Mouse (Mus musculus) heart, adult 2 months (tissue): ENCODE data around the gene Prdm16. TPM values are rescaled to one million over a fixed set of nuclear protein-coding genes. Genes with fewer than 3 reads are reported as not detected.

Experiments
- DNase-seq, 2 experiments: peaks; one replicate each; pipeline ENCODE4 v3.0.0; 2021
- H3K27ac ChIP-seq: fragments of 200-600 bp; 2 replicates; pipeline ENCODE4 v1.8.1; 2022
- H3K27me3 ChIP-seq: fragments of 200-500 bp; 2 replicates; pipeline ENCODE4 v1.6.1; 2012; ENCODE audit warnings: mild to moderate bottlenecking, low read length, inconsistent platforms, mixed read lengths; ENCODE audit not compliant: control insufficient read depth, insufficient read depth
- H3K36me3 ChIP-seq: fragments of 200-500 bp; 2 replicates; pipeline ENCODE4 v1.6.1; 2012; ENCODE audit warnings: low read length, inconsistent platforms; ENCODE audit not compliant: control insufficient read depth, insufficient read depth
- H3K4me1 ChIP-seq: fragments of 200-500 bp; 2 replicates; pipeline ENCODE4 v1.6.1; 2011; ENCODE audit warnings: low read length; ENCODE audit not compliant: control insufficient read depth, insufficient read depth
- H3K4me3 ChIP-seq: fragments of 200-600 bp; 2 replicates; pipeline ENCODE4 v1.8.1; 2022
- H3K79me2 ChIP-seq: fragments of 200-500 bp; replicated peaks from 2 replicates; pipeline ENCODE4 v1.6.1; 2012; ENCODE audit warnings: mild to moderate bottlenecking, inconsistent platforms, low read length, moderate library complexity, mixed read lengths; ENCODE audit not compliant: control insufficient read depth, insufficient read depth
- H3K9ac ChIP-seq: fragments of 200-500 bp; 2 replicates; pipeline ENCODE4 v1.6.1; 2012; ENCODE audit warnings: low read depth, mild to moderate bottlenecking, control low read depth, inconsistent platforms, low read length, mixed read lengths
- CTCF ChIP-seq: fragments of 200-600 bp; IDR thresholded peaks from 2 replicates; pipeline ENCODE4 v1.8.1; 2022; ENCODE audit warnings: antibody characterized with exemption, mild to moderate bottlenecking, moderate library complexity
- EP300 ChIP-seq: fragments of 200-500 bp; IDR thresholded peaks from 2 replicates; pipeline ENCODE4 v1.6.1; 2011; ENCODE audit warnings: low read depth, low read length, control low read depth; ENCODE audit not compliant: insufficient read depth
- POLR2A ChIP-seq: fragments of 200-500 bp; IDR thresholded peaks from 2 replicates; pipeline ENCODE4 v1.6.1; 2011; ENCODE audit warnings: mild to moderate bottlenecking, low read depth, low read length, control low read depth; ENCODE audit not compliant: insufficient read depth
- WGBS: fragments of 180-500 bp; shearing (Covaris S2); methylation state at CpG from one replicate; pipeline ENCODE4 v1.1.7; 2018; 5-methylcytosine and 5-hydroxymethylcytosine counted together
- intact Hi-C: fragments of 180-260 bp; cut with DNase I; formaldehyde crosslinking; loops from one replicate; pipeline ENCODE4 v1.15.1; 2025
- polyA plus RNA-seq: library from polyadenylated mRNA; depleted of rRNA; stranded (reverse); fragments of >200 nt; gene quantifications from 2 replicates; pipeline ENCODE4 v1.2.3, GENCODE M21; 2012
- total RNA-seq, 2 experiments: library from RNA; stranded (reverse); gene quantifications; 2 replicates each; pipeline ENCODE4 v1.2.3; 2021

Gene Prdm16
- total and polyA plus RNA-seq, 3 experiments: 7.6 to 18.1 (median 16.8) TPM

GRCm38 (mm10) chr4:154581261-154581886 is 55.3 kb downstream of the Prdm16 start:
- peak overlapping the region; percentile 81 for H3K27ac ChIP-seq
- no peak for TF ChIP-seq CTCF
- no peak for TF ChIP-seq EP300
- no peak for TF ChIP-seq POLR2A
- intact Hi-C loops: loop anchor here (5.0 kb wide), 1 partner anchor 41 kb away; no protein-coding TSS in a partner anchor
- H3K79me2 ChIP-seq: no peaks in the 10 kb centered on the region
- no peaks in the 10 kb centered on the region for H3K27me3 ChIP-seq
- peak in 1 of 2 experiments; percentile 49 for DNase-seq
- 30% methylated on average over 16 of the region's 16 CpGs for WGBS
- H3K9ac ChIP-seq: no peak overlapping the region
- H3K4me1 ChIP-seq: peaks cover 6% of the 10 kb centered on the region
- H3K4me3 ChIP-seq: peak overlapping the region; percentile 6; the same call in 1 of the 2 replicates
- H3K36me3 ChIP-seq: no peaks in the 10 kb centered on the region

- H3K36me3 ChIP-seq: no peaks in the 10 kb centered on the region
- TF ChIP-seq CTCF (no peak), EP300 (no peak), POLR2A (no peak)
- DNase-seq: no peak
- no peak overlapping the region for H3K27ac ChIP-seq
- no peak overlapping the region for H3K4me3 ChIP-seq
- no peaks in the 10 kb centered on the region for H3K79me2 ChIP-seq
- 47% methylated on average over 13 of the region's 13 CpGs for WGBS
- no peaks in the 10 kb centered on the region for H3K27me3 ChIP-seq
- H3K9ac ChIP-seq: no peak overlapping the region
- H3K4me1 ChIP-seq: no peaks in the 10 kb centered on the region
- intact Hi-C loops: no loop called here
These were observed 62.3 kb downstream of the Prdm16 start for GRCm38 (mm10) chr4:154574208-154574875.

- Histone ChIP-seq H3K4me1 (no peaks in the 10 kb centered on the region), H3K79me2 (no peaks in the 10 kb centered on the region), H3K4me3 (no peak overlapping the region), H3K27me3 (no peaks in the 10 kb centered on the region), H3K9ac (no peak overlapping the region), H3K27ac (no peak overlapping the region), H3K36me3 (no peaks in the 10 kb centered on the region)
- intact Hi-C loops: no loop called here
- DNase-seq: no peak
- 31% methylated on average over 10 of the region's 10 CpGs for WGBS
- TF ChIP-seq POLR2A (no peak), EP300 (no peak), CTCF (no peak)
These were observed 66.2 kb downstream of the Prdm16 start for GRCm38 (mm10) chr4:154570451-154570881.

- TF ChIP-seq POLR2A (no peak), CTCF (no peak), EP300 (no peak)
- WGBS: 87% methylated on average over 9 of the region's 9 CpGs
- H3K27me3 ChIP-seq: no peaks in the 10 kb centered on the region
- no peaks in the 10 kb centered on the region for H3K79me2 ChIP-seq
- intact Hi-C loops: no loop called here
- H3K9ac ChIP-seq: no peak overlapping the region
- H3K4me3 ChIP-seq: no peak overlapping the region
- no peaks in the 10 kb centered on the region for H3K36me3 ChIP-seq
- DNase-seq: no peak
- H3K27ac ChIP-seq: no peak overlapping the region
- H3K4me1 ChIP-seq: no peaks in the 10 kb centered on the region
These were observed 66.8 kb downstream of the Prdm16 start for GRCm38 (mm10) chr4:154569845-154570244.

GRCm38 (mm10) chr4:154568798-154569197 is 67.9 kb downstream of the Prdm16 start:
- WGBS: 75% methylated on average over 15 of the region's 15 CpGs
- intact Hi-C loops: no loop called here
- H3K79me2 ChIP-seq: no peaks in the 10 kb centered on the region
- H3K4me1 ChIP-seq: no peaks in the 10 kb centered on the region; the same call in 1 of the 2 replicates
- H3K27ac ChIP-seq: no peak overlapping the region
- no peak for DNase-seq
- H3K9ac ChIP-seq: no peak overlapping the region
- H3K4me3 ChIP-seq: no peak overlapping the region
- no peak for TF ChIP-seq POLR2A
- TF ChIP-seq EP300: no peak
- TF ChIP-seq CTCF: no peak
- H3K36me3 ChIP-seq: no peaks in the 10 kb centered on the region
- H3K27me3 ChIP-seq: no peaks in the 10 kb centered on the region

- Histone ChIP-seq H3K4me1 (peaks cover 7% of the 10 kb centered on the region; the same call in 1 of the 2 replicates), H3K4me3 (no peak overlapping the region), H3K36me3 (no peaks in the 10 kb centered on the region), H3K27ac (no peak overlapping the region), H3K9ac (no peak overlapping the region), H3K79me2 (no peaks in the 10 kb centered on the region), H3K27me3 (no peaks in the 10 kb centered on the region)
- TF ChIP-seq CTCF: no peak
- no peak for TF ChIP-seq POLR2A
- no peak for TF ChIP-seq EP300
- 66% methylated on average over 11 of the region's 11 CpGs for WGBS
- intact Hi-C loops: no loop called here
- DNase-seq: no peak
These were observed 68.7 kb downstream of the Prdm16 start for GRCm38 (mm10) chr4:154567942-154568341.
